Mouse (Mus musculus) gastrocnemius, postnatal 36 days (tissue): ENCODE measurements at regions not wholly inside any gene's neighbourhood (a gene's known extent, or its start where the extent isn't known, plus 50 kb on each side); places are given as distances from the start of the nearest gene placed in this dataset.

Experiments
- DNase-seq, 2 experiments: peaks; one replicate each; pipeline ENCODE4 v3.0.0; 2022
- intact Hi-C: fragments of 180-260 bp; cut with DNase I; formaldehyde crosslinking; loops from one replicate; pipeline ENCODE4 v1.15.1; 2025

DNA sequence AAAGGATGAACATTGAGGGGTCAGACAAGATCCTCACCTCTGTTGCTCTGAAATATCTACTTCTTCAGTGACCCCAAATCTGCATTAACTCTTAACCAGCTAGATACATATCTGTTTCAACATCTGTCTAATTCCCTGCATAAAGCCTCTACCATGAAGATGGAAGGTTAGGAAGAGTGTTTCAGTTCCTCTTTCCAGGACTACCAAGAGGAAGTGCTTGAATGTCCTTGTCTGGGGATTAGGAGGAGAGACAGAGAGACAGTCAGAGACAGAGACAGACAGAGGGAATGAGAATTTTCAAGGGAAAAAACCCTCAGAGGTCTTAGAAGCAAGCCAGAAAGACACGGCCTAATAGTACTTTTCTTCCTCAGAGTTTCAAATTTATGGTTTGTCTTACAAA is 70.8 kb upstream of the Maf start:
- intact Hi-C loops = no loop called here
- DNase-seq = no peak

- intact Hi-C loops = no loop called here
- no peak for DNase-seq
These were observed 63.5 kb upstream of the Maf start for GRCm38 (mm10) chr8:115771060-115771459.

DNA sequence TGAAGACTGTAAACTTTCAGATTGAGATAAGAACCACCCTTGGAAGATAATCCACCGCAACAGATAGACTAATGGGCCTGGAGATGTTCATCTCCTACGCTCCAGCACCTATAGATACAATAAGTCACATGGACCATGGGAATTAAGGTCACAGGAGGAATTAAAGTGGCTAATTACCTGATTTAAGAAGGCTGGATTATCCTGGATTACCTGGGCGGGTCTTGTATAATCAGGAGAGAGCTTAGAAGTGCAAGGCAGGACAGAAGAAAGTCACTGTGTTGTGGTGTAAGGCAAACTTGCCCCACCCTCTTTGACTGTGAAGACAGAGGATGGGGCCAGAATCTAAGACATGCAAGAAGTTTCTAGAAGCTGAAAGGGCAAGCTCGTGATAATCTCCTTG is 61.0 kb upstream of the Maf start:
- intact Hi-C loops = no loop called here
- DNase-seq = no peak

- intact Hi-C loops = no loop called here
- peak; percentile 24 to 34 for DNase-seq
These were observed 58.8 kb upstream of the Maf start for GRCm38 (mm10) chr8:115766218-115766898.

DNA sequence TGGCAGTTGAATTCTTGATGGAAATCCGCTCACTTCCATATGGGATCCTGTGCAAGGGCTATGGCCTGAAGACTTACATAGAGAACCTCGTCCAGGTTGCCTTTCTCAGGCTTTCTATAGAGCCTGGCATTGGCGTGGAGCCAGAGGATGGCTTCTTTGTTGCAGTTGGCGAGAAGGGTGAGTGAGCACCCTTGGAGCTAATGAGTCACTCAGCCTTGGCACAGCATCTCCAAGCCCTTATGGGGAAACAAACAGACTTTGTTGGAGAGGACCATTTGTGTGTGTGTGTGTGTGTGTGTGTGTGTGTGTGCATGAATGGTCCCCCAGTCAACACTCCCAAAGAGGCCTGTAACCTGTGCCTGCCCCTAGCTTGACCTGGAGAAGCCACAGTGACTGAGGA is 57.0 kb upstream of the Maf start:
- intact Hi-C loops = no loop called here
- no peak for DNase-seq

GRCm38 (mm10) chr8:115758011-115758410 is 50.4 kb upstream of the Maf start:
- DNase-seq = no peak
- intact Hi-C loops = no loop called here
